Mouse (Mus musculus): ENCODE measurements around the gene Panx2. TPM values are rescaled to one million over a fixed set of nuclear protein-coding genes. Genes with fewer than 3 reads are reported as not detected.

The Panx2 gene
- polyA plus RNA-seq, 1 experiment from 2014 or later = 0.20 TPM

DNA sequence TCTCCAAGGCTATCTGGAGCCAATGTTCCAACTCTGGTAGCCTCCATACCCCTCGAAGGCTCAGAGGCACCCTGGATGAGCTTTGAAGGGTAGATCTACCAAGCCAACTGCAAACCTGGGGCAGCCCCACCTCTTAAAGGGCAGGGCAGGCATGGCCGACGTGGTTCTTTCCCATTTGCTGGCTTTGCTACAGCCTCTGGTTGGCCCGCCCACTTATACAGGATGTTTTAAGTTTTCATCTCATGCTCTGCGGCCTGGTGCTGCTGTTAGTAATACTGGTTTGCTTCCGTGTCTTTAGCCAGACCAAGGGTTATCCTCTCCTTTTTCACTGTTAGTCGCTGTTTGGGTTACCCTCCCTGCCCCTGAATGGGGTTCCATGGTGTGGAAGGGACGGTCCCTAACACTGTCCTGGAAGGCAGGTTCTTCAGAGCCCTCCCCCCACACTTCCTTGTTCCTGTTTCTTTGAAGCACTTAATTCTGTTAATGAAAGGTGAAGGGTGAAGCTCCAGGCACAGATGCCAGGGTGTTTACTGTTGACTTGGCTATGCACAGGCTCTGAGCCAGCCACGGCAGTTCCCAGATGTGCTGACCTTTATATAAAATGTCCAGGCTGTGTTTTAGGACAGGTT, 18.8 kb downstream of the Panx2 start:
- H3K4me2 ChIP-seq (replicated peaks; ENCODE audit: low read depth, low read length) = peak overlapping the region; percentile 25; the same call in 1 of the 2 replicates
- peaks cover 29% of the 10 kb centered on the region for H3K4me1 ChIP-seq (ENCODE audit: control insufficient read depth, insufficient read depth, low read length)
- no peak overlapping the region for H3K4me3 ChIP-seq (ENCODE audit: low read depth, low read length)
- H3K27me3 ChIP-seq (ENCODE audit: control insufficient read depth, insufficient read depth, low read length) = no peaks in the 10 kb centered on the region
- peaks cover 13% of the 10 kb centered on the region; the same call in 1 of the 2 replicates for H3K36me3 ChIP-seq (ENCODE audit: control insufficient read depth, insufficient read depth, low read length)
- no peak overlapping the region for H3K27ac ChIP-seq (ENCODE audit: low read length)
- no peaks in the 10 kb centered on the region for H3K9me3 ChIP-seq (ENCODE audit: control insufficient read depth, low read depth, low read length)
- 55% methylated on average over 9 of the region's 9 CpGs for WGBS
- no peak for ATAC-seq (ENCODE audit: insufficient number of reproducible peaks, insufficient read depth, low FRiP score, low read depth)
- no peak overlapping the region for H3K9ac ChIP-seq (replicated peaks; ENCODE audit: low read depth, low read length)

- Histone ChIP-seq H3K4me1 (ENCODE audit: control insufficient read depth, insufficient read depth, low read length) (no peaks in the 10 kb centered on the region), H3K36me3 (ENCODE audit: control insufficient read depth, insufficient read depth, low read length) (peaks cover 38% of the 10 kb centered on the region), H3K9me3 (ENCODE audit: control insufficient read depth, low read depth, low read length) (no peaks in the 10 kb centered on the region), H3K9ac (replicated peaks; ENCODE audit: low read depth, low read length) (no peak overlapping the region), H3K27ac (ENCODE audit: low read length) (no peak overlapping the region), H3K27me3 (ENCODE audit: control insufficient read depth, insufficient read depth, low read length) (no peaks in the 10 kb centered on the region), H3K4me2 (replicated peaks; ENCODE audit: low read depth, low read length) (no peak overlapping the region), H3K4me3 (ENCODE audit: low read depth, low read length) (no peak overlapping the region)
- ATAC-seq (ENCODE audit: insufficient number of reproducible peaks, insufficient read depth, low FRiP score, low read depth) = no peak
- 93% methylated on average over 1 of the region's 1 CpGs for WGBS
These were observed 24.4 kb downstream of the Panx2 start for GRCm38 (mm10) chr15:89083906-89084305.

- H3K4me2 ChIP-seq (replicated peaks; ENCODE audit: low read depth, low read length) = no peak overlapping the region
- no peaks in the 10 kb centered on the region for H3K27me3 ChIP-seq (ENCODE audit: control insufficient read depth, insufficient read depth, low read length)
- peaks cover 2% of the 10 kb centered on the region; the same call in 1 of the 2 replicates for H3K4me1 ChIP-seq (ENCODE audit: control insufficient read depth, insufficient read depth, low read length)
- peaks cover 38% of the 10 kb centered on the region for H3K36me3 ChIP-seq (ENCODE audit: control insufficient read depth, insufficient read depth, low read length)
- no peaks in the 10 kb centered on the region for H3K9me3 ChIP-seq (ENCODE audit: control insufficient read depth, low read depth, low read length)
- H3K27ac ChIP-seq (ENCODE audit: low read length) = no peak overlapping the region
- 86% methylated on average over 2 of the region's 2 CpGs for WGBS
- ATAC-seq (ENCODE audit: insufficient number of reproducible peaks, insufficient read depth, low FRiP score, low read depth) = no peak
- H3K9ac ChIP-seq (replicated peaks; ENCODE audit: low read depth, low read length) = no peak overlapping the region
- no peak overlapping the region for H3K4me3 ChIP-seq (ENCODE audit: low read depth, low read length)
These were observed 25.3 kb downstream of the Panx2 start for GRCm38 (mm10) chr15:89084826-89085225.

DNA sequence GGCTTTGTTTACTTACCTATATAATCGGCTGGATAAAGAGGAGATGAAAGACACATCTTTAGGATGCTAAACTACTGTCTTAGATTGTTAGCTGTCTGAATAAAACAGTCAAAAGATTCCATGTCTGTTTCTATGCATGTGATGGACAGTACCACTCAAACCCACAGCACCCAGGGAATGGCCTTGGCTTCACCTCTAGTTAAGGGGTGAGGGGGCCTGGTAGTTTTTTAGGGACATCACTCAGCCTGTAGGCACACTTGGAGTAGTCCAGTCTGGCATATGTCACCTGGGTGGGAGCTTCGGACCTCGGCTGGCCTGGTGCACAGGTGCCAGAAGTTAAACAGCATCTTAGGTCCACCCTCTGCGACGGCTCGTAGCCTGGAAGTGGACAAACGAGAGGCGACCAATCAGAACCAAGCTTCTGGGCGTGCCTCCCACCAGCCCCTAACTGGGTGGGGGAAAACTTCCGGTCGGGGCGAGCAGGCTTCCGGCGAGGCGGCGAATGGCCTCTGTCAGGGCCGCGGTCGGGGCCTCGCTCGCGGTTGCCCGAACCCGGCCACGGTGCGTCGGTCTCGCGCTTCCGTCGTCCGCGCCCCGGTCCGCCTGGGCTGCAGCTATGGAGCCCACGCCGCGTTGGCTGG, 29.2 kb downstream of the Panx2 start, which contains the start of gene Selenoo:
TSS of gene Selenoo (plus strand) at position 478 of the 641 bp plus-strand sequence.
- H3K4me3 ChIP-seq (ENCODE audit: low read depth, low read length) = peak within 1 kb of the TSS; percentile 98
- peaks cover 6% of the 10 kb centered on the region; the same call in 1 of the 2 replicates for H3K4me1 ChIP-seq (ENCODE audit: control insufficient read depth, insufficient read depth, low read length)
- ATAC-seq (ENCODE audit: insufficient number of reproducible peaks, insufficient read depth, low FRiP score, low read depth) = peak; percentile 94
- H3K27me3 ChIP-seq (ENCODE audit: control insufficient read depth, insufficient read depth, low read length) = no peaks in the 10 kb centered on the region
- H3K36me3 ChIP-seq (ENCODE audit: control insufficient read depth, insufficient read depth, low read length) = peaks cover 33% of the 10 kb centered on the region
- peak within 1 kb of the TSS; percentile 90 for H3K9ac ChIP-seq (replicated peaks; ENCODE audit: low read depth, low read length)
- peak within 1 kb of the TSS; percentile 94 for H3K4me2 ChIP-seq (replicated peaks; ENCODE audit: low read depth, low read length)
- H3K9me3 ChIP-seq (ENCODE audit: control insufficient read depth, low read depth, low read length) = no peaks in the 10 kb centered on the region
- peak within 1 kb of the TSS; percentile 33; the same call in 1 of the 2 replicates for H3K27ac ChIP-seq (ENCODE audit: low read length)
- 1% methylated on average over 38 of the region's 38 CpGs for WGBS

DNA sequence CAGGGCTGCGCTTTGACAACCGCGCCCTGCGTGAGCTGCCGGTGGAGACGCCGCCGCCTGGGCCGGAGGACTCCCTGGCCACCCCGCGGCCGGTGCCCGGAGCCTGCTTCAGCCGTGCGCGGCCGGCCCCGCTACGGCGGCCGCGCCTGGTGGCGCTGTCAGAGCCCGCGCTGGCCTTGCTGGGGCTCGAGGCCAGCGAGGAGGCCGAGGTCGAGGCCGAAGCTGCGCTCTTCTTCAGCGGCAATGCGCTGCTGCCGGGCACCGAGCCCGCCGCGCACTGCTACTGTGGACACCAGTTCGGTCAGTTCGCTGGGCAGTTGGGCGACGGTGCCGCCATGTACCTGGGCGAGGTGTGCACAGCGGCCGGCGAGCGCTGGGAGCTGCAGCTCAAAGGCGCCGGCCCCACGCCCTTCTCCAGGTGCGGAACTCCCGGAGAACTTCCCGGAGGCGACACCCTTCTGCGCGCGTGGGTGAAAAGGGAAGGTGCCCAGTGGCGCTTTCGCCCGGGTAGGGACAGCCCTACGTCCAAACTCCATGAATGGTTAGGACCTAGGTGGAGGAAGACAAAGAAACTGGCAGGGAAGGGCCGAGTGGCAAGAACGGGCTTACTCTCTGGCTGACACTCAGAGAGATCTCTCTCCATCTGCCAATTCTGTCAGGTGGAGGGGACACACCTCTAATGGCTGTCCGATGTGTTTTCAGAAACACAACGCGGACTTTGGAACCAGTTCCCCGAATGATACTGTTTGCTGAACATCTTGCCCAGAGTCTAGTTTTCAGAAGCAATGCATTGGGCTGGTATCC, 29.9 kb downstream of the Panx2 start:
- H3K9ac ChIP-seq (replicated peaks; ENCODE audit: low read depth, low read length) = peak overlapping the region; percentile 90
- ATAC-seq (ENCODE audit: insufficient number of reproducible peaks, insufficient read depth, low FRiP score, low read depth) = peak; percentile 39
- peak overlapping the region; percentile 98 for H3K4me3 ChIP-seq (ENCODE audit: low read depth, low read length)
- peak overlapping the region; percentile 94 for H3K4me2 ChIP-seq (replicated peaks; ENCODE audit: low read depth, low read length)
- WGBS = 3% methylated on average over 68 of the region's 68 CpGs
- peaks cover 36% of the 10 kb centered on the region for H3K36me3 ChIP-seq (ENCODE audit: control insufficient read depth, insufficient read depth, low read length)
- H3K4me1 ChIP-seq (ENCODE audit: control insufficient read depth, insufficient read depth, low read length) = peaks cover 6% of the 10 kb centered on the region; the same call in 1 of the 2 replicates
- H3K27me3 ChIP-seq (ENCODE audit: control insufficient read depth, insufficient read depth, low read length) = no peaks in the 10 kb centered on the region
- no peaks in the 10 kb centered on the region for H3K9me3 ChIP-seq (ENCODE audit: control insufficient read depth, low read depth, low read length)
- H3K27ac ChIP-seq (ENCODE audit: low read length) = peak overlapping the region; percentile 33; the same call in 1 of the 2 replicates

DNA sequence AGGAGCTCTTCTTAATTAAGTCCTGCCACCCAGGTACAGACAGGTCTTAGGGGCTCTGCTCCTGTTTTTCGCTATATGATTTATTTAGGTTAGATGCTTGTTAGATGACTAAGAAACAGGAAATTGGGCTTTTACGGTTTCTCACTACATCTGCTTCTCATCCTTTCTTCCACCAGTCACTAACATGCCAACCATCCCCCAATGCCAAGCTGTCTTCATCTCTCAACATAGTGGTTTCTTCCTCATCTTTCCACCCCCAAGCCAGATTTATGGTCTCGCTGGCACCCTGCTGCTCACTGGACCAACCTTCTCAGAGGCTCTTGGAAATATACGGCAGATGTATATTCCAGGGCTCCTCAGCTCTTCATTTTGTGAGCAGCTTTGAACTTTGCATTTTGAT, 31.1 kb downstream of the Panx2 start:
- ATAC-seq (ENCODE audit: insufficient number of reproducible peaks, insufficient read depth, low FRiP score, low read depth) = no peak
- H3K4me1 ChIP-seq (ENCODE audit: control insufficient read depth, insufficient read depth, low read length) = peaks cover 6% of the 10 kb centered on the region; the same call in 1 of the 2 replicates
- peaks cover 36% of the 10 kb centered on the region for H3K36me3 ChIP-seq (ENCODE audit: control insufficient read depth, insufficient read depth, low read length)
- H3K9ac ChIP-seq (replicated peaks; ENCODE audit: low read depth, low read length) = no peak overlapping the region
- no peak overlapping the region for H3K4me3 ChIP-seq (ENCODE audit: low read depth, low read length)
- no peaks in the 10 kb centered on the region for H3K9me3 ChIP-seq (ENCODE audit: control insufficient read depth, low read depth, low read length)
- no peak overlapping the region for H3K4me2 ChIP-seq (replicated peaks; ENCODE audit: low read depth, low read length)
- 83% methylated on average over 4 of the region's 4 CpGs for WGBS
- no peak overlapping the region for H3K27ac ChIP-seq (ENCODE audit: low read length)
- no peaks in the 10 kb centered on the region for H3K27me3 ChIP-seq (ENCODE audit: control insufficient read depth, insufficient read depth, low read length)

GRCm38 (mm10) chr15:89092181-89092580, 32.6 kb downstream of the Panx2 start:
- ATAC-seq (ENCODE audit: insufficient number of reproducible peaks, insufficient read depth, low FRiP score, low read depth) = no peak
- Histone ChIP-seq H3K27me3 (ENCODE audit: control insufficient read depth, insufficient read depth, low read length) (no peaks in the 10 kb centered on the region), H3K9me3 (ENCODE audit: control insufficient read depth, low read depth, low read length) (no peaks in the 10 kb centered on the region), H3K27ac (ENCODE audit: low read length) (no peak overlapping the region), H3K9ac (replicated peaks; ENCODE audit: low read depth, low read length) (no peak overlapping the region), H3K4me1 (ENCODE audit: control insufficient read depth, insufficient read depth, low read length) (peaks cover 6% of the 10 kb centered on the region; the same call in 1 of the 2 replicates), H3K36me3 (ENCODE audit: control insufficient read depth, insufficient read depth, low read length) (peaks cover 45% of the 10 kb centered on the region), H3K4me2 (replicated peaks; ENCODE audit: low read depth, low read length) (no peak overlapping the region), H3K4me3 (ENCODE audit: low read depth, low read length) (no peak overlapping the region)
- 78% methylated on average over 5 of the region's 5 CpGs for WGBS

DNA sequence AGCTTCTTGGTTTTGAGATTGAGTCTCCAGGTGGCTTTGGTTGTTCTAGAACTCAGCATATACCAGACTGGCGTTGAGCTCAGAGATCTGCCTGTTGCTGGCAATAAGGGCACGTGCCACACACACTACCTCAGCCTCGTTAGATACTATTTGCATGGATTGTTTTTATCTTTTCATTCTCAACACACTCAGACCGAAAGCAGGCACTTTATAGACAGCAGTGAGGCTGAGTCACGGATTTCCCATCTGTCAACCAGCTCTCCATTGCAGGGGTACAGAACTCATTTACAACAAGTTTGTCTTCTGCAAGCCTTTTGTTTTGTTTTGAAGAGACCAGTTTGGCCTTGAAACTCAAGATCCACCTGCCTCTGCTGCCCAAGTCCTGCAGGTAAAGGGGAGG, 37.9 kb downstream of the Panx2 start:
- Histone ChIP-seq H3K27ac (ENCODE audit: low read length) (no peak overlapping the region), H3K4me3 (ENCODE audit: low read depth, low read length) (no peak overlapping the region), H3K36me3 (ENCODE audit: control insufficient read depth, insufficient read depth, low read length) (peaks cover 87% of the 10 kb centered on the region), H3K27me3 (ENCODE audit: control insufficient read depth, insufficient read depth, low read length) (no peaks in the 10 kb centered on the region), H3K4me2 (replicated peaks; ENCODE audit: low read depth, low read length) (no peak overlapping the region), H3K9me3 (ENCODE audit: control insufficient read depth, low read depth, low read length) (no peaks in the 10 kb centered on the region), H3K4me1 (ENCODE audit: control insufficient read depth, insufficient read depth, low read length) (no peaks in the 10 kb centered on the region), H3K9ac (replicated peaks; ENCODE audit: low read depth, low read length) (no peak overlapping the region)
- ATAC-seq (ENCODE audit: insufficient number of reproducible peaks, insufficient read depth, low FRiP score, low read depth) = no peak
- WGBS = 92% methylated on average over 5 of the region's 5 CpGs
